Mouse (Mus musculus) limb, embryonic 14.5 days (tissue): ENCODE results near the gene Dnase2a. TPM values are rescaled to one million over a fixed set of nuclear protein-coding genes. Genes with fewer than 3 reads are reported as not detected.
"Not testable (repeated sequence)": the region's sequence is repeated elsewhere in the genome, so short reads cannot be mapped to it uniquely, and the experiment has no call there.

ENCODE experiments used
- ATAC-seq: fragments of 200-750 bp; cut with Nextera tagmentation; 2 replicates; pipeline ENCODE4 v1.8.0; 2017; ENCODE audit warnings: low read depth, moderate number of reproducible peaks, moderate TSS enrichment; ENCODE audit not compliant: low FRiP score
- DNase-seq: peaks from one replicate; pipeline ENCODE4 v3.0.0-alpha.2; 2015; ENCODE audit warnings: low spot score
- H3K27ac ChIP-seq: fragments of 300-500 bp; sonication (generic); replicated peaks from 2 replicates; pipeline ENCODE4 v1.5.1; 2014; ENCODE audit warnings: low read depth, mild to moderate bottlenecking, low read length, moderate library complexity, mixed read lengths
- H3K27me3 ChIP-seq: fragments of 300-500 bp; sonication (generic); 2 replicates; pipeline ENCODE4 v1.6.1; 2014; ENCODE audit warnings: low read length, mixed read lengths; ENCODE audit not compliant: control insufficient read depth, insufficient read depth
- H3K36me3 ChIP-seq: fragments of 300-500 bp; sonication (generic); 2 replicates; pipeline ENCODE4 v1.6.1; 2014; ENCODE audit warnings: mild to moderate bottlenecking, low read length, moderate library complexity, mixed read lengths; ENCODE audit not compliant: control insufficient read depth, insufficient read depth
- H3K4me1 ChIP-seq: fragments of 300-500 bp; sonication (generic); 2 replicates; pipeline ENCODE4 v1.6.1; 2014; ENCODE audit warnings: antibody characterized with exemption, low read length, mixed read lengths; ENCODE audit not compliant: control insufficient read depth, insufficient read depth
- H3K4me2 ChIP-seq: fragments of 300-500 bp; sonication (generic); replicated peaks from 2 replicates; pipeline ENCODE4 v1.6.1; 2014; ENCODE audit warnings: low read depth, mild to moderate bottlenecking, low read length, moderate library complexity; ENCODE audit not compliant: severe bottlenecking
- H3K4me3 ChIP-seq: fragments of 300-500 bp; sonication (generic); replicated peaks from 2 replicates; pipeline ENCODE4 v1.5.1; 2014; ENCODE audit warnings: low read length
- H3K9ac ChIP-seq: fragments of 300-500 bp; sonication (generic); 2 replicates; pipeline ENCODE4 v1.6.1; 2014; ENCODE audit warnings: mild to moderate bottlenecking, low read depth, low read length, moderate library complexity; ENCODE audit not compliant: severe bottlenecking
- H3K9me3 ChIP-seq: fragments of 300-500 bp; sonication (generic); 2 replicates; pipeline ENCODE4 v1.6.1; 2016; ENCODE audit warnings: low read length; ENCODE audit not compliant: control insufficient read depth
- POLR2A ChIP-seq: fragments of 200-500 bp; IDR thresholded peaks from 2 replicates; pipeline ENCODE4 v1.8.0; 2012; ENCODE audit warnings: inconsistent platforms, mild to moderate bottlenecking, moderate library complexity, borderline replicate concordance; ENCODE audit not compliant: insufficient read depth, insufficient read length; ENCODE audit errors: extremely low read depth
- WGBS: fragments of 180-500 bp; shearing (Covaris S2); extraction: QIAGEN DNeasy Blood & Tissue Kit; methylation state at CpG from one replicate; pipeline ENCODE4 v1.1.7; 2014; 5-methylcytosine and 5-hydroxymethylcytosine counted together
- polyA plus RNA-seq, 2 experiments: library from polyadenylated mRNA; depleted of rRNA in 1 of 2; stranded (reverse) in 1 of 2; unstranded in 1 of 2; fragments of >200 nt; fragmentation: Nextera tagmentation in 1 of 2; extraction: Ambion mirVana in 1 of 2; gene quantifications; 2 replicates each; pipeline versions ENCODE4 v1.2.1 to v1.2.3; 2012 to 2014

Dnase2a gene
- polyA plus RNA-seq, 2 experiments: 13.8 to 18.5 TPM

DNA sequence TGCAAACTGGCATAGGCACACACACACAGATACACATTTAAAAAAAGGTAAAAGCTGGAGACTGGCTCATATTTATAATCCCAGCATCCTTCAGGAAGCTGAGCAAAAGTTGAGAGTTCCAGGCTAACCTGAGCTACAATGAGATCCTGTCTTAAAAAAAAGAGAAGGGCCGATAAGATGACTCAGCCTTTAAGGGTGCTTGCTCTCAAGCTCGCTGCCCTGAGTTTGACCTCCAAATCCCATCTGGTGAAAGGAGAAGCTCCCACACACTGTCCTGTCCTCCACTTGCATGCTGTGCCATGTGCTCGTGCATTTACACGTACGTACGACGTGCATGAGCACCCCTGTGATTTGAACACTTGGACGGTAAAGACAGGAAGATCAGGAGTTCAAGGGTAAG is 867 bp upstream of the Dnase2a start:
- no peak overlapping the region for H3K9ac ChIP-seq
- H3K4me1 ChIP-seq: peaks cover 13% of the 10 kb centered on the region
- DNase-seq (no peak), ATAC-seq (no peak)
- WGBS: 80% methylated on average over 8 of the region's 8 CpGs
- no peak overlapping the region for H3K4me2 ChIP-seq
- TF ChIP-seq POLR2A: no peak
- H3K27ac ChIP-seq: no peak overlapping the region
- H3K4me3 ChIP-seq: no peak overlapping the region
- no peaks in the 10 kb centered on the region for H3K9me3 ChIP-seq
- H3K27me3 ChIP-seq: peaks cover 12% of the 10 kb centered on the region
- no peaks in the 10 kb centered on the region for H3K36me3 ChIP-seq

GRCm38 (mm10) chr8:84907979-84908378 is 381 bp upstream of the Dnase2a start:
- not testable (repeated sequence) for H3K27ac ChIP-seq, DNase-seq, H3K36me3 ChIP-seq, H3K9me3 ChIP-seq
- peak overlapping the region; percentile 58 for H3K4me3 ChIP-seq
- H3K4me1 ChIP-seq: peaks cover 13% of the 10 kb centered on the region
- H3K27me3 ChIP-seq: peaks cover 17% of the 10 kb centered on the region
- H3K4me2 ChIP-seq: peak overlapping the region; percentile 81
- ATAC-seq: peak; percentile 11; the same call in 1 of the 2 replicates
- 0 out of 2 replicates have a peak overlapping the region, but pooled peaks have one; percentile 13 for H3K9ac ChIP-seq
- WGBS: 28% methylated on average over 6 of the region's 7 CpGs

GRCm38 (mm10) chr8:84909162-84909767 is 905 bp downstream of the Dnase2a start:
- no peak for ATAC-seq
- no peak for TF ChIP-seq POLR2A
- H3K4me1 ChIP-seq: peaks cover 9% of the 10 kb centered on the region; the same call in 1 of the 2 replicates
- H3K27ac ChIP-seq: no peak overlapping the region
- peak overlapping the region; percentile 58 for H3K4me3 ChIP-seq
- H3K4me2 ChIP-seq: peak overlapping the region; percentile 81
- DNase-seq: no peak
- H3K36me3 ChIP-seq: no peaks in the 10 kb centered on the region
- H3K9ac ChIP-seq: peak overlapping the region; percentile 71
- WGBS: 50% methylated on average over 20 of the region's 20 CpGs
- H3K9me3 ChIP-seq: no peaks in the 10 kb centered on the region
- peaks cover 19% of the 10 kb centered on the region for H3K27me3 ChIP-seq

- ATAC-seq (no peak), DNase-seq (no peak)
- H3K4me1 ChIP-seq: peaks cover 9% of the 10 kb centered on the region; the same call in 1 of the 2 replicates
- H3K9me3 ChIP-seq: no peaks in the 10 kb centered on the region
- no peak overlapping the region for H3K4me2 ChIP-seq
- H3K27ac ChIP-seq: no peak overlapping the region
- H3K9ac ChIP-seq: no peak overlapping the region
- H3K36me3 ChIP-seq: no peaks in the 10 kb centered on the region
- TF ChIP-seq POLR2A: no peak
- H3K4me3 ChIP-seq: no peak overlapping the region
- H3K27me3 ChIP-seq: peaks cover 19% of the 10 kb centered on the region
- 46% methylated on average over 5 of the region's 5 CpGs for WGBS
Measured at GRCm38 (mm10) chr8:84909949-84910348, 1.6 kb downstream of the Dnase2a start.

GRCm38 (mm10) chr8:84910551-84910950 is 2.2 kb downstream of the Dnase2a start:
- TF ChIP-seq POLR2A: no peak

More at GRCm38 (mm10) chr8:84910551-84910950, 2.2 kb downstream of the Dnase2a start:
- Histone ChIP-seq H3K4me1 (peaks cover 9% of the 10 kb centered on the region; the same call in 1 of the 2 replicates), H3K4me2 (no peak overlapping the region), H3K27me3 (peaks cover 19% of the 10 kb centered on the region), H3K36me3 (no peaks in the 10 kb centered on the region), H3K27ac (no peak overlapping the region), H3K4me3 (no peak overlapping the region), H3K9ac (no peak overlapping the region), H3K9me3 (no peaks in the 10 kb centered on the region)
- WGBS: 76% methylated on average over 6 of the region's 6 CpGs
- ATAC-seq (no peak), DNase-seq (no peak)
